ENCODE assay signal across 8 mouse cellular contexts in the genomic region with DNA sequence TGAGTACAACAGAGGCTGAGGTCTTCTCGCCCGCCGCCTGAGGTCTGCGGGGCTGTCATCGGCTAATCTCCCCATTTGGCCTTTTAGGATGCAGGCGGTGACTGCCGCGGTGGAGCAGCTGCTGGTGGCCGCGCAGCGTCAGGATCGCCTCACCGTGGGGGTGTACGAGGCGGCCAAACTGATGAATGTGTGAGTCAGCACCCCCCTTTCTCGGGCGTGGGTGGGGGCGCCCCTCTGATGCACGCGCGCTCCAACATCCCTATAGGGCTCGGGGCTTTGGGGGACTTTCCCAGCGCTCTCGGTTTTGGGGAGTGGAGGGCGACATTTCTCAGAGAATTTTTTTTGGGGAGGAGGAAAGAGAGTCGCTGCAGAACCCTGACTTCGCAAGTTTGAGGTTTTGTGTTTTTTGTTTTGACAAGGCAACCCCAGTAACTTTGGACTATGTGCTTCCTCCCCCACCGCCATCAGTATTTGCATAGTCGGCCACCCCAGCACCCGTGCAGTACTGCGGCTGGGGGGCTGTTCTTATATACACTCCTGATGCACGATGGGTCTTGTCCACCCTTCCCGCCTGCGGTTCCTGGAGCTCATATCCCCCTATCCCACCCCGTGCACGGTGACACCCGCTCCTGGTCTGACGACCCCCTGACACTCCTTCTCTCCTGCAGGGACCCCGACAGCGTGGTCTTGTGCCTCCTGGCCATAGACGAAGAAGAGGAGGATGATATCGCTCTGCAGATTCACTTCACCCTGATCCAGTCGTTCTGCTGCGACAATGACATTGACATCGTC. TPM values are rescaled to one million over a fixed set of nuclear protein-coding genes. Genes with fewer than 3 reads are reported as not detected.
DNase-seq lines count a peak whose midpoint lies in the region; ATAC-seq and TF ChIP-seq lines count a peak whose summit lies in the region.

No protein-coding gene starts in this region.

- no peaks in the 10 kb centered on the region for H3K9me3 ChIP-seq in forebrain, embryonic 16.5 days (ENCODE audit: control insufficient read depth, low read length)
- H3K9me3 ChIP-seq in lung, embryonic 14.5 days (ENCODE audit: low read depth, low read length) = no peaks in the 10 kb centered on the region

- H3K4me2 ChIP-seq in forebrain, embryonic 16.5 days (ENCODE audit: low read length) = peak overlapping the region; percentile 68
- peak overlapping the region; percentile 96 for H3K4me2 ChIP-seq in lung, embryonic 14.5 days

- H3K4me3 ChIP-seq in forebrain, embryonic 16.5 days (replicated peaks; ENCODE audit: low read length) = peak overlapping the region; percentile 39
- peak overlapping the region; percentile 63 for H3K4me3 ChIP-seq in lung, embryonic 14.5 days (ENCODE audit: low read depth, low read length)

- no peak; the same call in 1 of the 2 replicates for ATAC-seq in forebrain, embryonic 16.5 days
- no peak for ATAC-seq in lung, embryonic 14.5 days (ENCODE audit: insufficient read depth)
- no peak for ATAC-seq in monocyte, adult 5-6 weeks (replicated peaks; ENCODE audit: insufficient number of reproducible peaks, low FRiP score, low TSS enrichment, poor library complexity, severe bottlenecking)

- peaks cover 33% of the 10 kb centered on the region for H3K27me3 ChIP-seq in forebrain, embryonic 16.5 days (replicated peaks; ENCODE audit: control insufficient read depth, insufficient read depth, low read length)
- peaks cover 44% of the 10 kb centered on the region for H3K27me3 ChIP-seq in lung, embryonic 14.5 days (ENCODE audit: insufficient read depth, low read length)

- no peaks in the 10 kb centered on the region for H3K36me3 ChIP-seq in forebrain, embryonic 16.5 days (ENCODE audit: control insufficient read depth, insufficient read depth)
- no peaks in the 10 kb centered on the region for H3K36me3 ChIP-seq in lung, embryonic 14.5 days (ENCODE audit: insufficient read depth)

- no peak overlapping the region for H3K27ac ChIP-seq in forebrain, embryonic 16.5 days (ENCODE audit: low read length)
- H3K27ac ChIP-seq in lung, embryonic 14.5 days (ENCODE audit: low read depth) = peak overlapping the region; percentile 42; the same call in 1 of the 2 replicates

- peak; percentile 45 to 62 for DNase-seq in spleen, adult 18-20 months
- DNase-seq in spleen, postnatal 14 days (ENCODE audit: low spot score in 2 of 2) = no peak
- DNase-seq in brain, adult 2 months (ENCODE audit: low read depth, low spot score) = peak; percentile 79
- peak; percentile 93 for DNase-seq in induced T-regulatory cell, adult 2 months (ENCODE audit: low read depth)
- peak; percentile 56 for DNase-seq in lung, embryonic 14.5 days
- DNase-seq in skeletal muscle tissue, adult 2 months (ENCODE audit: low read depth, low spot score) = peak; percentile 69

- H3K4me1 ChIP-seq in forebrain, embryonic 16.5 days (replicated peaks; ENCODE audit: control insufficient read depth, insufficient read depth, low read length) = peaks cover 50% of the 10 kb centered on the region
- peaks cover 32% of the 10 kb centered on the region for H3K4me1 ChIP-seq in lung, embryonic 14.5 days (ENCODE audit: insufficient read depth)

- peak overlapping the region; percentile 35 for H3K9ac ChIP-seq in forebrain, embryonic 16.5 days (replicated peaks; ENCODE audit: low read depth, low read length)
- peak overlapping the region; percentile 71 for H3K9ac ChIP-seq in lung, embryonic 14.5 days

- under 1% methylated on average over 45 of the region's 45 CpGs for WGBS in forebrain, embryonic 16.5 days
- 1% methylated on average over 45 of the region's 45 CpGs for WGBS in lung, embryonic 14.5 days

- TF ChIP-seq CTCF in lung, embryonic 14.5 days (IDR thresholded peaks at IDR 0.05; ENCODE audit: low read depth) = no peak

RNA-seq across cellular contexts. Expression of a gene that starts 0.7 kb away (rescaled TPM):
- 5.8 and 7.0 TPM in 2 replicates for polyA plus RNA-seq in forebrain, embryonic 16.5 days (2015; fragmentation: Nextera tagmentation; extraction: Ambion mirVana)
- polyA plus RNA-seq in lung, embryonic 14.5 days (2014; fragmentation: Nextera tagmentation; extraction: Ambion mirVana) = 18.3 and 24.6 TPM in 2 replicates
- 18.9 to 25.8 TPM (median 22.5 TPM) in 3 replicates for total RNA-seq in monocyte, adult 5-6 weeks (2017)

RNA-seq across cellular contexts. Expression of a gene that starts 12.5 kb away (rescaled TPM):
- 53.2 and 59.8 TPM in 2 replicates for polyA plus RNA-seq in forebrain, embryonic 16.5 days (2015; fragmentation: Nextera tagmentation; extraction: Ambion mirVana)
- polyA plus RNA-seq in lung, embryonic 14.5 days (2014; fragmentation: Nextera tagmentation; extraction: Ambion mirVana) = 22.9 and 24.4 TPM in 2 replicates
- 2.3 to 8.5 TPM (median 3.8 TPM) in 3 replicates for total RNA-seq in monocyte, adult 5-6 weeks (2017)

RNA-seq across cellular contexts. Expression of a gene that starts 29.8 kb away (rescaled TPM):
- 298 and 299 TPM in 2 replicates for polyA plus RNA-seq in forebrain, embryonic 16.5 days (2015; fragmentation: Nextera tagmentation; extraction: Ambion mirVana)
- 315 and 321 TPM in 2 replicates for polyA plus RNA-seq in lung, embryonic 14.5 days (2014; fragmentation: Nextera tagmentation; extraction: Ambion mirVana)
- 14.6 to 43.9 TPM (median 30.8 TPM) in 3 replicates for total RNA-seq in monocyte, adult 5-6 weeks (2017)

RNA-seq across cellular contexts. Expression of a gene that starts 58.9 kb away (rescaled TPM):
- 0.24 and 0.25 TPM in 2 replicates for polyA plus RNA-seq in forebrain, embryonic 16.5 days (2015; fragmentation: Nextera tagmentation; extraction: Ambion mirVana)
- 0.05 TPM in 1 of 2 replicates, not detected in the other for polyA plus RNA-seq in lung, embryonic 14.5 days (2014; fragmentation: Nextera tagmentation; extraction: Ambion mirVana)
- not detected in 3 replicates for total RNA-seq in monocyte, adult 5-6 weeks (2017)

Comparison
In these comparisons a context has a peak if more than half of its experiments do, and no peak if none do; other contexts are left out.
1. DNase-seq: peak in spleen, adult 18-20 months (2 of 2), brain, adult 2 months (single experiment), induced T-regulatory cell, adult 2 months (single experiment), lung, embryonic 14.5 days (single experiment) and skeletal muscle tissue, adult 2 months (single experiment); none in spleen, postnatal 14 days (0 of 2).